Comparison of ENCODE assay signal across 25 mouse cellular contexts in the genomic region with DNA sequence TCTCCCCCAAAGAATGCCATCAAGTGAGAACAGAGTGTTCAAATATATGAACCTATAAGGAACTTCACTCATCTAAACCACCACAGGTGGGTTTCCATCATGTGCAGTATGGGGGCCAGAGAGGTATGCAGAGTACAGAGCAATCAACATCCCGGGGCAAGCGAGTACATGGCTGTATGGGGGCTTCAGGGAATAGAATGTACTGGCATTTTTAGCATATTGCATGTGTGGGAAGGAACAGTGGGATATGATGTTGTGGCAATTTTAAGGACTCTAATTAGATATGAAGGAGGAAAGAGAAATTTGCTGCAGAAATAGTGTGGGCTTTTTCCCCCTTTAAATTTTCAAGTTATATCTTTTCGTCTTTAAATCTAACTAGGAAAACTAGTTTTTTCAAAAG.
DNase-seq lines count a peak whose midpoint lies in the region; ATAC-seq lines count a peak whose summit lies in the region.
"Had no signal": no experiment of that assay in that cellular context is flagged by ENCODE, and none has a peak within 500 bp of the region (broad histone marks: within the 10 kb centered on the region; RNA-seq: fewer than 3 reads in every experiment).

No protein-coding gene starts in this region.

- H3K4me2 ChIP-seq in forebrain, embryonic 11.5 days (ENCODE audit: low read depth, low read length, severe bottlenecking), result no peak overlapping the region
- H3K4me2 ChIP-seq: heart, embryonic 13.5 days; hindbrain, embryonic 14.5 days had no signal

- peak; percentile 79 for ATAC-seq in frontal cortex, adult (ENCODE audit: low TSS enrichment)
- no peak for ATAC-seq in forebrain, embryonic 11.5 days (replicated peaks; ENCODE audit: low FRiP score)
- ATAC-seq: activated CD4-positive, CD25-positive, alpha-beta regulatory T cell, adult 4 months; forebrain, embryonic 14.5 days; forebrain, postnatal 0 days had no signal

- no peak overlapping the region for H3K27ac ChIP-seq in forebrain, embryonic 11.5 days (ENCODE audit: low read depth, low read length)
- H3K27ac ChIP-seq: forebrain, embryonic 10.5 days; heart, adult 2 months; heart, embryonic 10.5 days; heart, embryonic 13.5 days; hindbrain, embryonic 14.5 days had no signal

- no peaks in the 10 kb centered on the region for H3K4me1 ChIP-seq in forebrain, embryonic 11.5 days (replicated peaks; ENCODE audit: control insufficient read depth, insufficient read depth, low read length)
- H3K4me1 ChIP-seq: forebrain, embryonic 10.5 days; heart, embryonic 10.5 days; heart, embryonic 13.5 days had no signal

- no peak overlapping the region for H3K9ac ChIP-seq in forebrain, embryonic 11.5 days (ENCODE audit: low read length)
- H3K9ac ChIP-seq: forebrain, postnatal 0 days; heart, embryonic 13.5 days; hindbrain, embryonic 14.5 days had no signal

- no peaks in the 10 kb centered on the region for H3K9me3 ChIP-seq in forebrain, embryonic 11.5 days (ENCODE audit: control insufficient read depth, low read length)
- H3K9me3 ChIP-seq: forebrain, embryonic 10.5 days; heart, embryonic 10.5 days; heart, embryonic 13.5 days had no signal

- H3K27me3 ChIP-seq in forebrain, embryonic 11.5 days (ENCODE audit: control insufficient read depth, insufficient read depth, low read length), result no peaks in the 10 kb centered on the region
- H3K27me3 ChIP-seq: heart, embryonic 13.5 days had no signal

- no peaks in the 10 kb centered on the region for H3K36me3 ChIP-seq in forebrain, embryonic 11.5 days (ENCODE audit: control insufficient read depth, insufficient read depth, low read length)
- H3K36me3 ChIP-seq: forebrain, embryonic 10.5 days; heart, embryonic 10.5 days; heart, embryonic 13.5 days had no signal

- H3K4me3 ChIP-seq in forebrain, embryonic 11.5 days (ENCODE audit: low read depth, low read length), result no peak overlapping the region
- H3K4me3 ChIP-seq: forebrain, embryonic 10.5 days; heart, adult 2 months; heart, embryonic 10.5 days; heart, embryonic 13.5 days had no signal

- DNase-seq in frontal cortex, postnatal 25 days (ENCODE audit: low spot score in 2 of 2), result no peak
- DNase-seq in layer of hippocampus, postnatal 14 days (ENCODE audit: low spot score in 2 of 2), result peak; percentile 3 to 10
- DNase-seq in layer of hippocampus, adult 9-10 months (ENCODE audit: low spot score), result no peak
- peak; percentile 6 for DNase-seq in right cerebral cortex, adult 18-20 months
- DNase-seq in right cerebral cortex, postnatal 14 days, result no peak
- peak; percentile 28 for DNase-seq in brain, adult 2 months (ENCODE audit: low read depth, low spot score)
- DNase-seq in forebrain, embryonic 11.5 days (ENCODE audit: low spot score), result no peak
- DNase-seq: adrenal gland, adult 8-10 months; adrenal gland, postnatal 25 days; cerebellum, adult 18-20 months; cerebellum, adult 9-10 months; cerebellum, postnatal 14 days; forebrain, postnatal 0 days; gastrocnemius, postnatal 10 days; gastrocnemius, postnatal 36 days; heart, adult 2 months; heart, postnatal 14 days; heart, postnatal 4 days had no signal

- 87% methylated on average over 3 of the region's 3 CpGs for WGBS in forebrain, embryonic 11.5 days

Comparison
In these comparisons a context has a peak if more than half of its experiments do, and no peak if none do; other contexts are left out.
1. DNase-seq: peak in layer of hippocampus, postnatal 14 days (2 of 2), right cerebral cortex, adult 18-20 months (single experiment) and brain, adult 2 months (single experiment); none in frontal cortex, postnatal 25 days (0 of 2), layer of hippocampus, adult 9-10 months (single experiment), right cerebral cortex, postnatal 14 days (single experiment) and forebrain, embryonic 11.5 days (single experiment).